Mouse (Mus musculus) heart, embryonic 10.5 days (tissue): ENCODE measurements at regions not wholly inside any gene's neighbourhood (a gene's known extent, or its start where the extent isn't known, plus 50 kb on each side); places are given as distances from the start of the nearest gene placed in this dataset.
A peak's percentile ranks its signal among the peaks of the same experiment; 100 is the strongest.

ENCODE experiments used
- DNase-seq: peaks from one replicate; pipeline ENCODE4 v3.0.0-alpha.2; 2017; ENCODE audit warnings: low spot score
- H3K27ac ChIP-seq: fragments of 300-500 bp; sonication (generic); 2 replicates; pipeline ENCODE4 v1.5.1; 2016; ENCODE audit warnings: mild to moderate bottlenecking
- H3K27me3 ChIP-seq: fragments of 300-500 bp; sonication (generic); 2 replicates; pipeline ENCODE4 v1.6.1; 2016; ENCODE audit warnings: mild to moderate bottlenecking; ENCODE audit not compliant: poor library complexity, insufficient read depth, severe bottlenecking
- H3K36me3 ChIP-seq: fragments of 300-500 bp; sonication (generic); 2 replicates; pipeline ENCODE4 v1.6.1; 2016; ENCODE audit warnings: mild to moderate bottlenecking, moderate library complexity
- H3K4me1 ChIP-seq: fragments of 300-500 bp; sonication (generic); 2 replicates; pipeline ENCODE4 v1.6.1; 2016; ENCODE audit warnings: mild to moderate bottlenecking
- H3K4me3 ChIP-seq: fragments of 300-500 bp; sonication (generic); 2 replicates; pipeline ENCODE4 v1.5.1; 2016; ENCODE audit warnings: mild to moderate bottlenecking, moderate library complexity
- H3K9me3 ChIP-seq: fragments of 300-500 bp; sonication (generic); 2 replicates; pipeline ENCODE4 v1.6.1; 2016; ENCODE audit warnings: mild to moderate bottlenecking, moderate library complexity
- WGBS: fragments of 180-500 bp; shearing (Covaris S2); methylation state at CpG from one replicate; pipeline ENCODE4 v1.1.7; 2016; 5-methylcytosine and 5-hydroxymethylcytosine counted together

GRCm38 (mm10) chr19:56176059-56176458 is 110.9 kb upstream of the Habp2 start:
- no peak for DNase-seq
- H3K9me3 ChIP-seq: no peaks in the 10 kb centered on the region
- no peak overlapping the region for H3K27ac ChIP-seq
- peaks cover 4% of the 10 kb centered on the region; the same call in 1 of the 2 replicates for H3K27me3 ChIP-seq
- 88% methylated on average over 8 of the region's 8 CpGs for WGBS
- H3K4me1 ChIP-seq: peaks cover 10% of the 10 kb centered on the region
- H3K4me3 ChIP-seq: no peak overlapping the region
- no peaks in the 10 kb centered on the region for H3K36me3 ChIP-seq

GRCm38 (mm10) chr19:56177231-56177745 is 109.6 kb upstream of the Habp2 start:
- Histone ChIP-seq H3K27ac (no peak overlapping the region), H3K36me3 (no peaks in the 10 kb centered on the region), H3K9me3 (no peaks in the 10 kb centered on the region), H3K27me3 (peaks cover 4% of the 10 kb centered on the region; the same call in 1 of the 2 replicates), H3K4me1 (peaks cover 10% of the 10 kb centered on the region), H3K4me3 (no peak overlapping the region)
- DNase-seq: no peak
- WGBS: 40% methylated on average over 12 of the region's 12 CpGs

- Histone ChIP-seq H3K4me3 (no peak overlapping the region), H3K27ac (no peak overlapping the region), H3K9me3 (0 out of 2 replicates have a peak, but pooled peaks cover 9% of the 10 kb centered on the region), H3K4me1 (peaks cover 5% of the 10 kb centered on the region; the same call in 1 of the 2 replicates), H3K27me3 (no peaks in the 10 kb centered on the region), H3K36me3 (no peaks in the 10 kb centered on the region)
- DNase-seq: no peak
- 81% methylated on average over 5 of the region's 5 CpGs for WGBS
Measured at GRCm38 (mm10) chr19:56185756-56186155, 101.2 kb upstream of the Habp2 start.

DNA sequence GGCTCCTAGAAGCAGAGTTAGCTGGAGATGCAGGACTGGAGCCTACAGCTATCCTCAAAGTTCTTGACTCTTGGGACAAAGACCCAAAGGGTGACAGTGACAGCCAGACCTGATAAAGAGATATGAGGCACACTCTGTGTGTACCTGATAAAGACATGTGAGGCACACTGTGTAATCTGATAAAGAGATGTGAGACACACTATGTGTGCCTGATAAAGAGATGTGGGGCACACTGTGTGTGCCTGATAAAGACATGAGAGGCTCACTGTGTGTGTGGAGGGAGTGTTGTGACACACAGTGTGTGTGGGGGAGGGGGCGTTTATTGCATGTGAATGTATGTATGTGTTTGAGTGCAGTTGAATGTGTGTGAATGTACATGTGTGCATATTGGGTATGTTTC is 97.8 kb upstream of the Habp2 start:
- DNase-seq: peak; percentile 83
- H3K4me1 ChIP-seq: peaks cover 9% of the 10 kb centered on the region; the same call in 1 of the 2 replicates
- no peak overlapping the region for H3K27ac ChIP-seq
- WGBS: 71% methylated on average over 1 of the region's 1 CpGs
- no peak overlapping the region for H3K4me3 ChIP-seq
- H3K36me3 ChIP-seq: no peaks in the 10 kb centered on the region
- no peaks in the 10 kb centered on the region for H3K27me3 ChIP-seq
- 0 out of 2 replicates have a peak, but pooled peaks cover 2% of the 10 kb centered on the region for H3K9me3 ChIP-seq

GRCm38 (mm10) chr19:56190222-56190621 is 96.7 kb upstream of the Habp2 start:
- Histone ChIP-seq H3K27me3 (no peaks in the 10 kb centered on the region), H3K27ac (no peak overlapping the region)
- 51% methylated on average over 3 of the region's 3 CpGs for whole genome bisulfite sequencing

GRCm38 (mm10) chr19:56198474-56199236 is 88.3 kb upstream of the Habp2 start:
- no peaks in the 10 kb centered on the region for H3K36me3 ChIP-seq
- H3K9me3 ChIP-seq: no peaks in the 10 kb centered on the region
- H3K27me3 ChIP-seq: peaks cover 19% of the 10 kb centered on the region; the same call in 1 of the 2 replicates
- DNase-seq: no peak
- H3K4me1 ChIP-seq: no peaks in the 10 kb centered on the region
- no peak overlapping the region for H3K4me3 ChIP-seq
- 80% methylated on average over 15 of the region's 15 CpGs for WGBS
- no peak overlapping the region for H3K27ac ChIP-seq

More at GRCm38 (mm10) chr19:56190222-56190621, 96.7 kb upstream of the Habp2 start:
- no peak for DNase-seq
- no peaks in the 10 kb centered on the region for H3K9me3 ChIP-seq
- no peaks in the 10 kb centered on the region for H3K36me3 ChIP-seq
- H3K4me1 ChIP-seq: peaks cover 9% of the 10 kb centered on the region; the same call in 1 of the 2 replicates
- no peak overlapping the region for H3K4me3 ChIP-seq

GRCm38 (mm10) chr19:56199401-56200150 is 87.4 kb upstream of the Habp2 start:
- Histone ChIP-seq H3K4me1 (no peaks in the 10 kb centered on the region), H3K27me3 (peaks cover 19% of the 10 kb centered on the region; the same call in 1 of the 2 replicates), H3K36me3 (no peaks in the 10 kb centered on the region), H3K27ac (no peak overlapping the region), H3K9me3 (no peaks in the 10 kb centered on the region), H3K4me3 (no peak overlapping the region)
- no peak for DNase-seq
- WGBS: 66% methylated on average over 14 of the region's 14 CpGs

DNA sequence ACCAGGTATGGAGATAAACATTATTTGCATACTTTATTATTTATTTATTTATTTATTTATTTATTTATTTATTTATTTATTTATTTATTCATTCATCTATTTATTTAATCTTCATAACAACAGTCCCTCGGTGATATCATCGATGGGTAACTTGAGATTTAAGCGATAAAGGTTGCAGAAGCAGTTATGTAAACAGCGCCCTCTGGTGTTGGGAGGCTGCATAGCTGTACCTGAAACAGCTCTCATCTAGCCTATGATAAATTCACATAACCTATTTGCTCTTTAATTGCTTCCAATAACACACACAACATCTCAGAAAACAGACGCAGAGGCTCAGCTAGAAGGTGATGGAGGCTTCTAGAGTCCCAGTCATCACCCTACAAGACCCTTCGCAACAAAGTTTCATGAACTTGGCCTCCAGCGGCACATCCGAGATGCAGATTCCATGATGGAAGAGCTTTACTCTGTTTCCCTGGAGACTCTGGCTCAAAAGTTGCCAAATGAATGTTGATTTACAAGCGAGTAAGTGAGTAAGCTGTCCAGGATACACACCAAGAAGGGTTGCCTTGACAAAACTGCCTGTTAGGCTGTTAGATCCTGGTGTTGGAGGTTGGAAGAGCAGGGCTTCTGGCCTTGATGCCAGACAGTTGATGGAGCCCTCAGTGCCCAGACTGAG is 85.8 kb upstream of the Habp2 start:
- H3K4me3 ChIP-seq: no peak overlapping the region
- peaks cover 19% of the 10 kb centered on the region; the same call in 1 of the 2 replicates for H3K27me3 ChIP-seq
- no peak overlapping the region for H3K27ac ChIP-seq
- H3K9me3 ChIP-seq: no peaks in the 10 kb centered on the region
- H3K36me3 ChIP-seq: no peaks in the 10 kb centered on the region
- no peak for DNase-seq
- H3K4me1 ChIP-seq: no peaks in the 10 kb centered on the region
- 77% methylated on average over 9 of the region's 9 CpGs for WGBS

- no peak for DNase-seq
- no peaks in the 10 kb centered on the region for H3K36me3 ChIP-seq
- H3K9me3 ChIP-seq: no peaks in the 10 kb centered on the region
- peaks cover 17% of the 10 kb centered on the region; the same call in 1 of the 2 replicates for H3K27me3 ChIP-seq
- no peak overlapping the region for H3K27ac ChIP-seq
- no peak overlapping the region for H3K4me3 ChIP-seq
- H3K4me1 ChIP-seq: no peaks in the 10 kb centered on the region
Measured at GRCm38 (mm10) chr19:56201738-56202480, 85.0 kb upstream of the Habp2 start.

GRCm38 (mm10) chr19:56202481-56203130 is 84.3 kb upstream of the Habp2 start:
- H3K4me1 ChIP-seq: no peaks in the 10 kb centered on the region

DNA sequence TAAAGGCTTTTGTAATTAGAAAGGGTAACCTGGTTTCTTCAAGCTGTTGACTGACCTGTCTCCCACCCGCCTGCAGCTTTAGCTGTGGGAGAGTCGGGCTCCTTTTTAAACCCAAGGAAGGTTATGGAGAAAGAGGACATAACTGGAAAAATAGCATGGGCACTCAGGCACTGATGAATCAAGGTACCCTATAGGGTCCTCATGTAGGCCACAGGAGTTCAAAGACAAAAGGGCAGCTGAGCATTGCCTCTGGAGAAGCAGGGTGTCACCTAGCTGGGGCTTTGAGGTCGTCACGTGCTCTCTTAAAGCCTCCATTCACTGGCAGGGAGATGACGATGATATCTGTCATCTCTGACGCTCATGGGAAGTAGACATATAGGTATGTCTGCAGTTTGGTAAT is 68.4 kb upstream of the Habp2 start:
- WGBS: 71% methylated on average over 6 of the region's 6 CpGs
- no peak for DNase-seq
- H3K27ac ChIP-seq: no peak overlapping the region
- no peaks in the 10 kb centered on the region for H3K4me1 ChIP-seq
- H3K36me3 ChIP-seq: no peaks in the 10 kb centered on the region
- no peak overlapping the region for H3K4me3 ChIP-seq
- H3K27me3 ChIP-seq: peaks cover 12% of the 10 kb centered on the region
- H3K9me3 ChIP-seq: no peaks in the 10 kb centered on the region

More at GRCm38 (mm10) chr19:56202481-56203130, 84.3 kb upstream of the Habp2 start:
- Histone ChIP-seq H3K9me3 (no peaks in the 10 kb centered on the region), H3K4me3 (no peak overlapping the region), H3K36me3 (no peaks in the 10 kb centered on the region), H3K27ac (no peak overlapping the region), H3K27me3 (0 out of 2 replicates have a peak, but pooled peaks cover 10% of the 10 kb centered on the region)
- WGBS: 76% methylated on average over 9 of the region's 9 CpGs
- DNase-seq: no peak
